Mouse (Mus musculus) limb, embryonic 15.5 days (tissue): ENCODE measurements at regions not wholly inside any gene's neighbourhood (a gene's known extent, or its start where the extent isn't known, plus 50 kb on each side); places are given as distances from the start of the nearest gene placed in this dataset.

Source experiments
- ATAC-seq: fragments of 200-750 bp; cut with Nextera tagmentation; 2 replicates; pipeline ENCODE4 v1.8.0; 2017; ENCODE audit warnings: low read depth, moderate TSS enrichment; ENCODE audit not compliant: insufficient number of reproducible peaks, low FRiP score, low TSS enrichment
- H3K27ac ChIP-seq: fragments of 300-500 bp; sonication (generic); 2 replicates; pipeline ENCODE4 v1.5.1; 2015; ENCODE audit warnings: moderate library complexity, mild to moderate bottlenecking, inconsistent platforms
- H3K27me3 ChIP-seq: fragments of 300-500 bp; sonication (generic); 2 replicates; pipeline ENCODE4 v1.6.1; 2015; ENCODE audit warnings: inconsistent platforms
- H3K36me3 ChIP-seq: fragments of 300-500 bp; sonication (generic); 2 replicates; pipeline ENCODE4 v1.6.1; 2015; ENCODE audit warnings: inconsistent platforms
- H3K4me1 ChIP-seq: fragments of 300-500 bp; sonication (generic); 2 replicates; pipeline ENCODE4 v1.6.1; 2015; ENCODE audit warnings: inconsistent platforms
- H3K4me2 ChIP-seq: fragments of 300-500 bp; sonication (generic); 2 replicates; pipeline ENCODE4 v1.6.1; 2015; ENCODE audit warnings: mild to moderate bottlenecking, inconsistent platforms
- H3K4me3 ChIP-seq: fragments of 300-500 bp; sonication (generic); 2 replicates; pipeline ENCODE4 v1.5.1; 2015; ENCODE audit warnings: mild to moderate bottlenecking, inconsistent platforms
- H3K9ac ChIP-seq: fragments of 300-500 bp; sonication (generic); 2 replicates; pipeline ENCODE4 v1.6.1; 2015; ENCODE audit warnings: inconsistent platforms
- H3K9me3 ChIP-seq: fragments of 300-500 bp; sonication (generic); 2 replicates; pipeline ENCODE4 v1.6.1; 2016; ENCODE audit warnings: inconsistent platforms
- WGBS: fragments of 180-500 bp; shearing (Covaris S2); methylation state at CpG from one replicate; pipeline ENCODE4 v1.1.7; 2015; 5-methylcytosine and 5-hydroxymethylcytosine counted together

- H3K36me3 ChIP-seq = no peaks in the 10 kb centered on the region
- H3K4me2 ChIP-seq = no peak overlapping the region
- H3K27me3 ChIP-seq = no peaks in the 10 kb centered on the region
- 48% methylated on average over 3 of the region's 3 CpGs for WGBS
- no peak overlapping the region for H3K27ac ChIP-seq
- H3K4me1 ChIP-seq = 0 out of 2 replicates have a peak, but pooled peaks cover 2% of the 10 kb centered on the region
- ATAC-seq = no peak
- no peaks in the 10 kb centered on the region for H3K9me3 ChIP-seq
- no peak overlapping the region for H3K9ac ChIP-seq
- no peak overlapping the region for H3K4me3 ChIP-seq
Measured at GRCm38 (mm10) chr13:16641611-16642449, 630.2 kb downstream of the Inhba start.

- Histone ChIP-seq H3K27ac (no peak overlapping the region), H3K4me2 (no peak overlapping the region), H3K9me3 (no peaks in the 10 kb centered on the region), H3K27me3 (no peaks in the 10 kb centered on the region), H3K4me3 (no peak overlapping the region), H3K36me3 (no peaks in the 10 kb centered on the region), H3K9ac (no peak overlapping the region), H3K4me1 (0 out of 2 replicates have a peak, but pooled peaks cover 2% of the 10 kb centered on the region)
- ATAC-seq = no peak
- WGBS = 42% methylated on average over 6 of the region's 6 CpGs
Measured at GRCm38 (mm10) chr13:16642450-16642994, 630.9 kb downstream of the Inhba start.

- H3K9ac ChIP-seq = no peak overlapping the region
- H3K27me3 ChIP-seq = no peaks in the 10 kb centered on the region
- H3K4me2 ChIP-seq = no peak overlapping the region
- 0 out of 2 replicates have a peak, but pooled peaks cover 2% of the 10 kb centered on the region for H3K4me1 ChIP-seq
- no peaks in the 10 kb centered on the region for H3K36me3 ChIP-seq
- no peak overlapping the region for H3K27ac ChIP-seq
- 64% methylated on average over 3 of the region's 3 CpGs for WGBS
- H3K9me3 ChIP-seq = no peaks in the 10 kb centered on the region
- no peak overlapping the region for H3K4me3 ChIP-seq
- no peak for ATAC-seq
Measured at GRCm38 (mm10) chr13:16645311-16645710, 633.7 kb downstream of the Inhba start.

- H3K4me2 ChIP-seq = no peak overlapping the region
- H3K9ac ChIP-seq = no peak overlapping the region
- no peaks in the 10 kb centered on the region for H3K9me3 ChIP-seq
- no peak overlapping the region for H3K27ac ChIP-seq
- H3K4me3 ChIP-seq = no peak overlapping the region
- no peaks in the 10 kb centered on the region for H3K27me3 ChIP-seq
- no peaks in the 10 kb centered on the region for H3K36me3 ChIP-seq
- H3K4me1 ChIP-seq = 0 out of 2 replicates have a peak, but pooled peaks cover 2% of the 10 kb centered on the region
- ATAC-seq = no peak
Measured at GRCm38 (mm10) chr13:16646056-16646455, 634.4 kb downstream of the Inhba start.

GRCm38 (mm10) chr13:16646649-16647048 is 635.0 kb downstream of the Inhba start:
- Histone ChIP-seq H3K9ac (no peak overlapping the region), H3K4me3 (no peak overlapping the region), H3K9me3 (no peaks in the 10 kb centered on the region), H3K4me1 (0 out of 2 replicates have a peak, but pooled peaks cover 2% of the 10 kb centered on the region), H3K27me3 (no peaks in the 10 kb centered on the region), H3K27ac (no peak overlapping the region), H3K36me3 (no peaks in the 10 kb centered on the region), H3K4me2 (no peak overlapping the region)
- no peak for ATAC-seq

- no peak overlapping the region for H3K27ac ChIP-seq
- H3K4me2 ChIP-seq = no peak overlapping the region
- ATAC-seq = no peak
- H3K36me3 ChIP-seq = no peaks in the 10 kb centered on the region
- 64% methylated on average over 4 of the region's 4 CpGs for WGBS
- H3K9ac ChIP-seq = no peak overlapping the region
- H3K4me3 ChIP-seq = no peak overlapping the region
- no peaks in the 10 kb centered on the region for H3K27me3 ChIP-seq
- 0 out of 2 replicates have a peak, but pooled peaks cover 3% of the 10 kb centered on the region for H3K4me1 ChIP-seq
- no peaks in the 10 kb centered on the region for H3K9me3 ChIP-seq
Measured at GRCm38 (mm10) chr13:16656110-16656509, 644.5 kb downstream of the Inhba start.

GRCm38 (mm10) chr13:16659894-16660293 is 648.2 kb downstream of the Inhba start:
- no peak for ATAC-seq
- H3K4me1 ChIP-seq = 0 out of 2 replicates have a peak, but pooled peaks cover 3% of the 10 kb centered on the region
- WGBS = 48% methylated on average over 6 of the region's 6 CpGs
- H3K27ac ChIP-seq = no peak overlapping the region
- no peaks in the 10 kb centered on the region for H3K36me3 ChIP-seq
- no peaks in the 10 kb centered on the region for H3K27me3 ChIP-seq
- no peak overlapping the region for H3K9ac ChIP-seq
- H3K4me3 ChIP-seq = no peak overlapping the region
- H3K4me2 ChIP-seq = no peak overlapping the region
- no peaks in the 10 kb centered on the region for H3K9me3 ChIP-seq

- 92% methylated on average over 1 of the region's 1 CpGs for WGBS
- H3K36me3 ChIP-seq = no peaks in the 10 kb centered on the region
Measured at GRCm38 (mm10) chr13:16668652-16669051, 657.0 kb downstream of the Inhba start.

GRCm38 (mm10) chr13:16669281-16669680 is 657.6 kb downstream of the Inhba start:
- Histone ChIP-seq H3K4me2 (no peak overlapping the region), H3K27me3 (no peaks in the 10 kb centered on the region), H3K4me1 (no peaks in the 10 kb centered on the region), H3K27ac (no peak overlapping the region), H3K9ac (no peak overlapping the region), H3K4me3 (no peak overlapping the region), H3K36me3 (no peaks in the 10 kb centered on the region), H3K9me3 (no peaks in the 10 kb centered on the region)
- 74% methylated on average over 1 of the region's 1 CpGs for WGBS
- no peak for ATAC-seq

More at GRCm38 (mm10) chr13:16668652-16669051, 657.0 kb downstream of the Inhba start:
- Histone ChIP-seq H3K27me3 (no peaks in the 10 kb centered on the region), H3K4me1 (no peaks in the 10 kb centered on the region), H3K4me3 (no peak overlapping the region), H3K4me2 (no peak overlapping the region), H3K9ac (no peak overlapping the region), H3K9me3 (no peaks in the 10 kb centered on the region), H3K27ac (no peak overlapping the region)
- no peak for ATAC-seq

- no peak overlapping the region for H3K4me3 ChIP-seq
- no peaks in the 10 kb centered on the region for H3K9me3 ChIP-seq
- 40% methylated on average over 5 of the region's 5 CpGs for WGBS
- H3K9ac ChIP-seq = no peak overlapping the region
- H3K36me3 ChIP-seq = no peaks in the 10 kb centered on the region
- no peak overlapping the region for H3K27ac ChIP-seq
- no peaks in the 10 kb centered on the region for H3K4me1 ChIP-seq
- H3K27me3 ChIP-seq = no peaks in the 10 kb centered on the region
- no peak for ATAC-seq
- no peak overlapping the region for H3K4me2 ChIP-seq
Measured at GRCm38 (mm10) chr13:16670047-16670733, 658.5 kb downstream of the Inhba start.

GRCm38 (mm10) chr13:16670736-16671135 is 659.1 kb downstream of the Inhba start:
- no peak overlapping the region for H3K4me3 ChIP-seq
- no peaks in the 10 kb centered on the region for H3K4me1 ChIP-seq
- no peaks in the 10 kb centered on the region for H3K27me3 ChIP-seq
- no peaks in the 10 kb centered on the region for H3K36me3 ChIP-seq
- no peak overlapping the region for H3K4me2 ChIP-seq
- H3K9ac ChIP-seq = no peak overlapping the region
- ATAC-seq = no peak
- no peaks in the 10 kb centered on the region for H3K9me3 ChIP-seq
- H3K27ac ChIP-seq = no peak overlapping the region

GRCm38 (mm10) chr13:16676873-16677272 is 665.2 kb downstream of the Inhba start:
- WGBS = 71% methylated on average over 1 of the region's 1 CpGs
- Histone ChIP-seq H3K27ac (no peak overlapping the region), H3K9ac (no peak overlapping the region), H3K27me3 (no peaks in the 10 kb centered on the region), H3K4me3 (no peak overlapping the region), H3K4me2 (no peak overlapping the region), H3K9me3 (no peaks in the 10 kb centered on the region), H3K36me3 (no peaks in the 10 kb centered on the region), H3K4me1 (no peaks in the 10 kb centered on the region)
- ATAC-seq = no peak
